Mouse (Mus musculus): Measurements from ENCODE around the gene Slc36a3. TPM values are rescaled to one million over a fixed set of nuclear protein-coding genes. Genes with fewer than 3 reads are reported as not detected.

Gene Slc36a3
- polyA plus RNA-seq, 1 experiment from 2014 or later = not detected

DNA sequence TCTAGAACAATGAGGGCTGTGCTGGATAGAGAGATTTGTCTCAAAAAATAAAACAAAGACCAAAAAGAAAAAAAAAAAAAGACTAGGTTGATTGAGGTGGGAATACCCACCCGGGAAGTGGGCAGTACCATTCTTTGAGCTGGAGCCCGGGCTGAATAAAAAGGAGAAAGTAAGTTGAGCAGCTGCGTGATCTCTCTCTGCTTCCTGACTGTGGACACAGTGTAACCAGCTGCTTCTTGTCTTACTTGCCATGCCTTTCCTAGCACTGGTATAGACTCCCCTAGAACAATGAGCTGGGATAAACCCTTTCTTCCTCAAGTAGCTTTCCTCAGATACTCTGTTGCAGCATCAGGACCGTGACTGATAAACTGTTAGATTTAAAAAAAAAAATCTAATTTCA, 10.0 kb downstream of the Slc36a3 start:
- H3K36me3 ChIP-seq (replicated peaks; ENCODE audit: insufficient read depth, low read length) = no peaks in the 10 kb centered on the region
- H3K4me1 ChIP-seq (ENCODE audit: insufficient read depth) = no peaks in the 10 kb centered on the region
- no peaks in the 10 kb centered on the region for H3K9me3 ChIP-seq (ENCODE audit: low read length)
- ATAC-seq (no peak), DNase-seq (no peak)
- 73% methylated on average over 4 of the region's 4 CpGs for WGBS (ENCODE audit: insufficient replicate concordance)
- no peaks in the 10 kb centered on the region for H3K27me3 ChIP-seq (ENCODE audit: insufficient read depth, low read length)
- no peak overlapping the region for H3K27ac ChIP-seq (ENCODE audit: low read depth)
- TF ChIP-seq CTCF (IDR thresholded peaks at IDR 0.05; ENCODE audit: low read depth) = no peak
- no peak for TF ChIP-seq EP300 (IDR thresholded peaks at IDR 0.05; ENCODE audit: low read depth)
- H3K4me3 ChIP-seq (ENCODE audit: low read depth, low read length) = no peak overlapping the region
- no peak overlapping the region for H3K9ac ChIP-seq (replicated peaks)
- no peak overlapping the region for H3K4me2 ChIP-seq (ENCODE audit: low read depth, low read length)

- Histone ChIP-seq H3K4me2 (ENCODE audit: low read depth, low read length) (no peak overlapping the region), H3K27ac (ENCODE audit: low read depth) (no peak overlapping the region), H3K4me3 (ENCODE audit: low read depth, low read length) (no peak overlapping the region), H3K9me3 (ENCODE audit: low read length) (no peaks in the 10 kb centered on the region), H3K36me3 (replicated peaks; ENCODE audit: insufficient read depth, low read length) (no peaks in the 10 kb centered on the region), H3K27me3 (ENCODE audit: insufficient read depth, low read length) (no peaks in the 10 kb centered on the region), H3K9ac (replicated peaks) (no peak overlapping the region), H3K4me1 (ENCODE audit: insufficient read depth) (no peaks in the 10 kb centered on the region)
- ATAC-seq = no peak
- TF ChIP-seq CTCF (IDR thresholded peaks at IDR 0.05; ENCODE audit: low read depth) (no peak), EP300 (IDR thresholded peaks at IDR 0.05; ENCODE audit: low read depth) (no peak)
- no peak for DNase-seq
Observed at GRCm38 (mm10) chr11:55137646-55138045, 13.9 kb downstream of the Slc36a3 start.

- no peaks in the 10 kb centered on the region for H3K9me3 ChIP-seq (ENCODE audit: low read length)
- H3K4me1 ChIP-seq (ENCODE audit: insufficient read depth) = no peaks in the 10 kb centered on the region
- WGBS (ENCODE audit: insufficient replicate concordance) = 52% methylated on average over 15 of the region's 15 CpGs
- H3K4me2 ChIP-seq (ENCODE audit: low read depth, low read length) = no peak overlapping the region
- no peak overlapping the region for H3K27ac ChIP-seq (ENCODE audit: low read depth)
- H3K27me3 ChIP-seq (ENCODE audit: insufficient read depth, low read length) = no peaks in the 10 kb centered on the region
- H3K9ac ChIP-seq (replicated peaks) = peak overlapping the region; percentile 5; the same call in 1 of the 2 replicates
- H3K4me3 ChIP-seq (ENCODE audit: low read depth, low read length) = no peak overlapping the region
- DNase-seq = no peak
- TF ChIP-seq EP300 (IDR thresholded peaks at IDR 0.05; ENCODE audit: low read depth) = no peak
- TF ChIP-seq CTCF (IDR thresholded peaks at IDR 0.05; ENCODE audit: low read depth) = no peak
- no peak for ATAC-seq
- no peaks in the 10 kb centered on the region for H3K36me3 ChIP-seq (replicated peaks; ENCODE audit: insufficient read depth, low read length)
Observed at GRCm38 (mm10) chr11:55136770-55137547, 14.5 kb downstream of the Slc36a3 start.

GRCm38 (mm10) chr11:55134871-55135270, 16.6 kb downstream of the Slc36a3 start:
- 78% methylated on average over 5 of the region's 5 CpGs for WGBS (ENCODE audit: insufficient replicate concordance)
- Histone ChIP-seq H3K4me1 (ENCODE audit: insufficient read depth) (0 out of 2 replicates have a peak, but pooled peaks cover 3% of the 10 kb centered on the region), H3K4me3 (ENCODE audit: low read depth, low read length) (no peak overlapping the region), H3K9ac (replicated peaks) (no peak overlapping the region), H3K4me2 (ENCODE audit: low read depth, low read length) (no peak overlapping the region), H3K27ac (ENCODE audit: low read depth) (no peak overlapping the region), H3K27me3 (ENCODE audit: insufficient read depth, low read length) (no peaks in the 10 kb centered on the region), H3K9me3 (ENCODE audit: low read length) (no peaks in the 10 kb centered on the region), H3K36me3 (replicated peaks; ENCODE audit: insufficient read depth, low read length) (no peaks in the 10 kb centered on the region)
- ATAC-seq (no peak), DNase-seq (no peak)
- no peak for TF ChIP-seq EP300 (IDR thresholded peaks at IDR 0.05; ENCODE audit: low read depth)
- TF ChIP-seq CTCF (IDR thresholded peaks at IDR 0.05; ENCODE audit: low read depth) = no peak

GRCm38 (mm10) chr11:55134407-55134806, 17.1 kb downstream of the Slc36a3 start:
- no peaks in the 10 kb centered on the region for H3K36me3 ChIP-seq (replicated peaks; ENCODE audit: insufficient read depth, low read length)
- H3K4me3 ChIP-seq (ENCODE audit: low read depth, low read length) = no peak overlapping the region
- ATAC-seq (no peak), DNase-seq (no peak)
- no peaks in the 10 kb centered on the region for H3K9me3 ChIP-seq (ENCODE audit: low read length)
- TF ChIP-seq CTCF (IDR thresholded peaks at IDR 0.05; ENCODE audit: low read depth) (no peak), EP300 (IDR thresholded peaks at IDR 0.05; ENCODE audit: low read depth) (no peak)
- H3K4me2 ChIP-seq (ENCODE audit: low read depth, low read length) = no peak overlapping the region
- WGBS (ENCODE audit: insufficient replicate concordance) = 79% methylated on average over 1 of the region's 1 CpGs
- no peak overlapping the region for H3K9ac ChIP-seq (replicated peaks)
- H3K27me3 ChIP-seq (ENCODE audit: insufficient read depth, low read length) = no peaks in the 10 kb centered on the region
- 0 out of 2 replicates have a peak, but pooled peaks cover 3% of the 10 kb centered on the region for H3K4me1 ChIP-seq (ENCODE audit: insufficient read depth)
- no peak overlapping the region for H3K27ac ChIP-seq (ENCODE audit: low read depth)

DNA sequence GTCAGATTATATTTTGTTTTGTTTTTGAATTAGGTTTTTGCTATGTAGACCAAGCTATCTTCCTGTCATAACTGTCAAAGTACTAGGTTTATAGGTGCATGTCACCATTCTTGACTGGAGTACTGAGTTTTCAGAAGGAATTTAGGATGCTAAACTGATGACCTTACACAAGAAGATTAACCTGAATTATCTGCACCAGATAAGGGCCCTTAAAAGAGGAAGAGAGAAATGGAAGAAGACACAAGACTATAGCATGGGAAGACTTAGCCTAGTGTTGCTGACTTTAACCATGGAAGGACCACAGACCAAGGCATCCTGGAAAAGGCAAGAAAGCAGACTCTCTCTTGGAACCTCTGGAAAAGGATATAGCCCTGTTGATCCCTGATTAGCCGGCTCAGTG, 18.3 kb downstream of the Slc36a3 start:
- no peak for ATAC-seq
- Histone ChIP-seq H3K27ac (ENCODE audit: low read depth) (no peak overlapping the region), H3K9ac (replicated peaks) (no peak overlapping the region), H3K9me3 (ENCODE audit: low read length) (no peaks in the 10 kb centered on the region), H3K4me2 (ENCODE audit: low read depth, low read length) (no peak overlapping the region), H3K4me1 (ENCODE audit: insufficient read depth) (0 out of 2 replicates have a peak, but pooled peaks cover 3% of the 10 kb centered on the region), H3K27me3 (ENCODE audit: insufficient read depth, low read length) (no peaks in the 10 kb centered on the region), H3K4me3 (ENCODE audit: low read depth, low read length) (no peak overlapping the region), H3K36me3 (replicated peaks; ENCODE audit: insufficient read depth, low read length) (no peaks in the 10 kb centered on the region)
- 79% methylated on average over 1 of the region's 1 CpGs for WGBS (ENCODE audit: insufficient replicate concordance)
- TF ChIP-seq CTCF (IDR thresholded peaks at IDR 0.05; ENCODE audit: low read depth) (no peak), EP300 (IDR thresholded peaks at IDR 0.05; ENCODE audit: low read depth) (no peak)
- no peak for DNase-seq
